Mouse (Mus musculus): ENCODE data around the gene Pcbd2.

- TF ChIP-seq CTCF (IDR thresholded peaks at IDR 0.05; ENCODE audit: borderline replicate concordance, insufficient read depth, low read depth, low read length): no peak
- no peak for TF ChIP-seq POLR2A (IDR thresholded peaks at IDR 0.05; ENCODE audit: borderline replicate concordance, insufficient read depth, low read length)
These were observed 74.1 kb downstream of the Pcbd2 start for GRCm38 (mm10) chr13:55801246-55801645.
